Mouse (Mus musculus) midbrain, embryonic 12.5 days (tissue): ENCODE measurements around the gene Dact1. TPM values are rescaled to one million over a fixed set of nuclear protein-coding genes. Genes with fewer than 3 reads are reported as not detected.

ENCODE experiments used
- polyA plus RNA-seq: library from polyadenylated mRNA; unstranded; fragments of >200 nt; fragmentation: Nextera tagmentation; extraction: Ambion mirVana; gene quantifications from 2 replicates; pipeline ENCODE4 v1.2.1, GENCODE M21; 2016

The Dact1 gene
- polyA plus RNA-seq, 1 experiment from 2014 or later: 32.6 TPM

Other genes starting within 250 kb of the Dact1 start
- not detected in 2 replicates for gene Tomm20l, start 198.5 kb upstream of the Dact1 start, polyA plus RNA-seq
- gene Timm9, start 173.2 kb upstream of the Dact1 start, polyA plus RNA-seq: 66.0 and 74.5 TPM in 2 replicates
- gene 2700049A03Rik, start 173.0 kb upstream of the Dact1 start, polyA plus RNA-seq: 19.8 and 23.3 TPM in 2 replicates